Mouse (Mus musculus) cortical plate, adult 2 months (tissue): ENCODE measurements around the gene Cygb. TPM values are rescaled to one million over a fixed set of nuclear protein-coding genes. Genes with fewer than 3 reads are reported as not detected.
"Not testable (repeated sequence)": the region's sequence is repeated elsewhere in the genome, so short reads cannot be mapped to it uniquely, and the experiment has no call there.

Experiments
- H3K27ac ChIP-seq: fragments of 200-500 bp; 2 replicates; pipeline ENCODE4 v1.5.1; 2012; ENCODE audit warnings: low read length, control low read depth, inconsistent platforms; ENCODE audit not compliant: insufficient read depth
- H3K4me1 ChIP-seq: fragments of 200-500 bp; 2 replicates; pipeline ENCODE4 v1.6.1; 2011; ENCODE audit warnings: low read length; ENCODE audit not compliant: control insufficient read depth, insufficient read depth
- H3K4me3 ChIP-seq: fragments of 200-500 bp; 2 replicates; pipeline ENCODE4 v1.5.1; 2011; ENCODE audit warnings: mild to moderate bottlenecking, low read length, control low read depth; ENCODE audit not compliant: insufficient read depth
- CTCF ChIP-seq: fragments of 200-500 bp; IDR thresholded peaks from 2 replicates; pipeline ENCODE4 v1.5.1; 2011; ENCODE audit warnings: mild to moderate bottlenecking, control low read depth, low read length; ENCODE audit not compliant: insufficient read depth; ENCODE audit errors: extremely low read depth
- POLR2A ChIP-seq: fragments of 200-500 bp; IDR thresholded peaks from 2 replicates; pipeline ENCODE4 v1.6.1; 2011; ENCODE audit warnings: mild to moderate bottlenecking, low read length, control low read depth; ENCODE audit not compliant: insufficient read depth; ENCODE audit errors: extremely low read depth
- polyA plus RNA-seq: library from polyadenylated mRNA; depleted of rRNA; stranded (reverse); fragments of >200 nt; gene quantifications from 2 replicates; pipeline ENCODE4 v1.2.3, GENCODE M21; 2012

Cygb gene
- polyA plus RNA-seq, 1 experiment, result 49.8 TPM

GRCm38 (mm10) chr11:116667930-116668329 lies 13.8 kb upstream of the Cygb start:
- TF ChIP-seq POLR2A (no peak), CTCF (no peak)
- Histone ChIP-seq H3K4me3 (no peak overlapping the region), H3K4me1 (no peaks in the 10 kb centered on the region; the same call in 1 of the 2 replicates), H3K27ac (no peak overlapping the region)

GRCm38 (mm10) chr11:116667012-116667411 lies 12.9 kb upstream of the Cygb start:
- not testable (repeated sequence) for H3K4me1 ChIP-seq, H3K27ac ChIP-seq, H3K4me3 ChIP-seq

GRCm38 (mm10) chr11:116666566-116666965 lies 12.5 kb upstream of the Cygb start:
- no peak overlapping the region for H3K27ac ChIP-seq
- peaks cover 8% of the 10 kb centered on the region for H3K4me1 ChIP-seq
- no peak overlapping the region for H3K4me3 ChIP-seq
- TF ChIP-seq CTCF (no peak), POLR2A (no peak)

- peaks cover 11% of the 10 kb centered on the region for H3K4me1 ChIP-seq
These were observed 11.2 kb upstream of the Cygb start for GRCm38 (mm10) chr11:116665289-116665688.

GRCm38 (mm10) chr11:116661948-116662377 lies 7.8 kb upstream of the Cygb start:
- Histone ChIP-seq H3K4me1 (peaks cover 13% of the 10 kb centered on the region), H3K4me3 (no peak overlapping the region), H3K27ac (no peak overlapping the region)
- no peak for TF ChIP-seq CTCF

More at GRCm38 (mm10) chr11:116665289-116665688, 11.2 kb upstream of the Cygb start:
- Histone ChIP-seq H3K4me3 (no peak overlapping the region), H3K27ac (no peak overlapping the region)
- no peak for TF ChIP-seq CTCF
- no peak for TF ChIP-seq POLR2A

- Histone ChIP-seq H3K27ac (0 out of 2 replicates have a peak overlapping the region, but pooled peaks have one; percentile 23), H3K4me3 (no peak overlapping the region), H3K4me1 (peaks cover 13% of the 10 kb centered on the region)
- TF ChIP-seq POLR2A (no peak), CTCF (no peak)
These were observed 7.3 kb upstream of the Cygb start for GRCm38 (mm10) chr11:116661291-116661947.

GRCm38 (mm10) chr11:116660181-116660580 lies 6.1 kb upstream of the Cygb start:
- Histone ChIP-seq H3K27ac (no peak overlapping the region), H3K4me3 (no peak overlapping the region), H3K4me1 (peaks cover 17% of the 10 kb centered on the region)
- TF ChIP-seq CTCF (no peak), POLR2A (no peak)

- Histone ChIP-seq H3K4me1 (peaks cover 17% of the 10 kb centered on the region), H3K27ac (no peak overlapping the region), H3K4me3 (no peak overlapping the region)
- TF ChIP-seq POLR2A (no peak), CTCF (no peak)
These were observed 5.0 kb upstream of the Cygb start for GRCm38 (mm10) chr11:116659027-116659621.

- Histone ChIP-seq H3K4me3 (no peak overlapping the region), H3K4me1 (peaks cover 17% of the 10 kb centered on the region), H3K27ac (no peak overlapping the region)
- TF ChIP-seq CTCF, result no peak
- no peak for TF ChIP-seq POLR2A
These were observed 4.1 kb upstream of the Cygb start for GRCm38 (mm10) chr11:116658238-116658637.
